Mouse (Mus musculus) left cerebral cortex, postnatal 25 days (tissue): Measurements from ENCODE around the gene Polr2j. TPM values are rescaled to one million over a fixed set of nuclear protein-coding genes. Genes with fewer than 3 reads are reported as not detected.

Source experiments
- DNase-seq, 2 experiments: peaks; one replicate each; pipeline ENCODE4 v3.0.0; 2022; ENCODE audit warnings: low spot score in 2 of 2, mixed read lengths in 1 of 2
- intact Hi-C: fragments of 180-260 bp; cut with DNase I; formaldehyde crosslinking; loops from one replicate; pipeline ENCODE4 v1.15.1; 2025
- total RNA-seq, 2 experiments: library from RNA; stranded (reverse); gene quantifications; 2 replicates each; pipeline ENCODE4 v1.2.3; 2021

Gene Polr2j
- 10 to 100 TPM; 71.5 to 83.9 TPM for total RNA-seq

DNA sequence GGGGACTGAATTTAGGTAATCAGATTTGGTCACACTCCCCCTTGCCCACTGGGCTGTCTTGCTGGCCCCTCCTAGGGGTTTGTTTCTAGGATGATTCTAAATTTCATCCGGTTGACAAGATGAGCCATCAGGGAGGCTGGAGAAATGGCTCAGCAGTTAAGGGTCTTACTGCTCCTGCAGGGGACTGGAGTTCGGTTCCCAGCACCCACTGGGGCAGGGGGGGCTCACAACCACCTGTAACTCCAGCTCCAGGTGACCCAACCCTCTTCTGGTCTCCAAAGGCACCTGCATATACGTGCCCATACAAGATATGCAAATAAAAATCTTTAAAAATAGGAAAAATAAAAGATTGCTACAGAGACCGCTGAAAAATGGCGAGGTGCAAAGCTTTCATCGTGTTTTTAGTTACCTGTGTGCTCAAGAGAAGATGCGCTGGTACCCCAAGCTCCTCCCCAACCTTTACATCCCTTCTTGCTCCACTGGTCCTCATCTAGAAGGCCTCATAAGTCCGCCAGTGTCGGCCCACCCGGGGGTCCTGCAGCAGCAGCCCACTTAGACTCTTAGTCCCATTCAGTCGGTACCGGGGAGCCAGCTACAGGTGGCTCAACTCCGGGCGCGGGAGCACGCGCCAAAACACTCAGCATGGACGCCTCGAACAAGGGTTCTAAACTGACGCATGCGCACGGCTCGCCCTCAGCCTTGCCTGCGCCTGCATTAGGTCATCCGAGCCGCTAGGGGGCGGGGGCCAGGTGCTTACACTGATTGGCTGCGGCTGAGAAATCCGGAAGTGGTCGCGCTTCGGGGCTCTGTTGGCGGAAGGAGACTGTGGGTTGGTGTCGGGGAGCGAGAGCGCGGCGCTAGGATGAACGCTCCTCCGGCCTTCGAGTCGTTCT is at the start of gene Polr2j:
Gene Polr2j (plus strand): TSS at position 741 of the 893 bp plus-strand sequence.
- DNase-seq: peak; percentile 97 to 98
- intact Hi-C loops: loop anchor here (1.0 kb wide), 1 partner anchor 20 kb away; the partner anchor contains the start of genes Alkbh4 and Lrwd1

GRCm38 (mm10) chr5:136069411-136069810 is 47.0 kb upstream of the Polr2j start:
- no peak for DNase-seq
- intact Hi-C loops: no loop called here

- intact Hi-C loops: no loop called here
- DNase-seq: no peak
These were observed 43.4 kb upstream of the Polr2j start for GRCm38 (mm10) chr5:136073051-136073450.

DNA sequence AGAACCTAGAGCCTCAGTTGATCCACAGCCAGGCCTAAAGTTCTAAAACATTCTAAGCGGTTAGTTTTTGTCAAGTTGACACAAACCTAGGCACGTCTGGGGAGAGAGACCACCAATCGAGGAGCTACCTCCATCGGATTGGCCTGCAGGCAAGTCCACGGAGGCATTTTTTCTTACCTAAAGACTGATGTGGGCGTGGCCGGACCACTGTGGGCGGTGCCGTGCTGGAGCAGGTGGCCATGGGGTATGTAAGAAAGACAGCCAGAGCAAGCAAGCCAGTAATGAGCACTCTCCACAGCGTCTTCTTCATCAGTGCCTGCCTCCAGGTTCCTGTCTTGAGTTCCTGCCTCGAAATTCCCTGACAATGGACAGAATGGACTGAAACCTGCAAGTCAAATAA is 42.9 kb upstream of the Polr2j start:
- no peak for DNase-seq
- intact Hi-C loops: no loop called here

DNA sequence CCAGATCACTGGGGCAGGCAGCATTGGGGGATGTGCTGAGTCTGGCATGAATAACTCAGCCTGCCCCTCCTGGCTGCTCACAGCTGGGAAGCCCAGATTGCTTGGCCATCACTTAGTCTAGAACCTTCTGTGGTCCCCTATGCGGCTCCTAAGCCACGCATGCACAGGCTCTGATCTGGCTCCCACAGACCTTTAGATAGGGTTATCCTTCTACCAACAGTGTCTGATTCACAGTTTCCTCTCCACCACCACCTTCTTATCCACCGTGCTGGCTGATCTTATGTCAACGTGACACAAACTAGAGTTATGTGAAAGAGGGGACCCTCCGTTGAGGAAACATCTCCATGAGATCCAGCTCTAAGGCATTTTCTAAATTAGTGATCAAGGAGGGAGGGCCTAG is 41.4 kb upstream of the Polr2j start:
- intact Hi-C loops: no loop called here
- no peak for DNase-seq

DNA sequence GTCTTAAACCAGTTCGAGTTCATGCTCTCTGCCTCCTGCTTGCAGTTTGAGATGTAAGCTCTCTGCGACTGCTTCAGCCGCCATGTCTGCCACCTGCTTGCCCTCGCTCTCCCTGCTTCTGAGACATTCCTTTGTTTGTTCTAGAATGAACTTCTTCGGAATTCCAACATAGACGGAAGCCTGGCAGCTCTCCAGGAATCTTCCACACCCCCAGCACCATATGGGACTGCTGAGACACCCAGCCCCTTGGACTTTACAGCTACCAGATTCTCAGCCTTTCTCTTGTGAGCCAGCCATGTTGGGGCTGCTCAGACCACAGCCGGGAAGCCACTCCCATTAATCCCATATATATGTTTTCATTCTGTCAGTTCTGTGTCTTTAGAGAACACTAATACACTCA is 40.1 kb upstream of the Polr2j start:
- DNase-seq: peak; percentile 16 to 50
- intact Hi-C loops: no loop called here

GRCm38 (mm10) chr5:136077001-136077550 is 39.4 kb upstream of the Polr2j start:
- no peak for DNase-seq
- intact Hi-C loops: no loop called here

DNA sequence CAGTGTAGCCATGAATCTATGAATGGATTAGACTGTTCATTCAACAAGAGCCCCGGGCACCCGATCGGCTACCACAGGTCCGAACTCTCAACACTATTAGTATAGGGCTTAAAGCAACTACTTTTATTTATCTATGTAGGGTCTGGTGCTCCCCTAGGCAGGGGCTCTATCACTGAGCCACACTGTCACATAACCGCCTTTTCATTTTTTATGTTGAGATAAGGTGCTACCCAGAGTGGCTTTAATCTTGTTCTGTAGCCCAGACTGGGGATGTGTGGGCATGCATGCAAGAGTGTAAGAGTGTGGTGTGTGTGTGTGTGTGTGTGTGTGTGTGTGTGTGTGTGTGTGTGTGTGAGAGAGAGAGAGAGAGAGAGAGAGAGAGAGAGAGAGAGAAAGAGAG is 38.3 kb upstream of the Polr2j start:
- intact Hi-C loops: no loop called here
- no peak for DNase-seq

- intact Hi-C loops: no loop called here
- DNase-seq: no peak
These were observed 34.1 kb upstream of the Polr2j start for GRCm38 (mm10) chr5:136082345-136082744.

DNA sequence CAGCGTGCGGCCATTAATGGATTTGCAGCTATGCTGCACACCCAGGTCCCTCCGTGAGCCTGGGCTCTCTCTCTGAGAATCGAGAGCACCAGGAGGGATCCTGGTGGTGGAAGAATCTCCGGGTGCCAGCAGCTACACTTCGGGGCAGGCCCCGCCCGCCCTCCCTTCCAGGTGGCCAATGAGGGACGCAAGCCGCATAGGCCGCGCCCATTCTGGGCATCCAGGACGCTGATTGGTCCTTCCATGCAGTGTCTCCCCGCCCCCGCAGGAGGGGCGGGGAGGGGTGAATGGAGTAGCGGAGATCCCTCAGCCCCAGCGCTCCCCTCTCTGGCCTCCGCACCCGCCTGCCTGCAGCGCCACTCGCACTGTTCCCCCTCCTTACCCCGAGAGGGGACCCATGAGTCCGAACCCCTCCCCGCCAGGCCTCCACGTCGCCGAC is 32.7 kb upstream of the Polr2j start, which contains the start of gene Rasa4:
Gene Rasa4 (plus strand): TSS at position 248 of the 439 bp plus-strand sequence.
- intact Hi-C loops: no loop called here
- peak; percentile 90 to 96 for DNase-seq

DNA sequence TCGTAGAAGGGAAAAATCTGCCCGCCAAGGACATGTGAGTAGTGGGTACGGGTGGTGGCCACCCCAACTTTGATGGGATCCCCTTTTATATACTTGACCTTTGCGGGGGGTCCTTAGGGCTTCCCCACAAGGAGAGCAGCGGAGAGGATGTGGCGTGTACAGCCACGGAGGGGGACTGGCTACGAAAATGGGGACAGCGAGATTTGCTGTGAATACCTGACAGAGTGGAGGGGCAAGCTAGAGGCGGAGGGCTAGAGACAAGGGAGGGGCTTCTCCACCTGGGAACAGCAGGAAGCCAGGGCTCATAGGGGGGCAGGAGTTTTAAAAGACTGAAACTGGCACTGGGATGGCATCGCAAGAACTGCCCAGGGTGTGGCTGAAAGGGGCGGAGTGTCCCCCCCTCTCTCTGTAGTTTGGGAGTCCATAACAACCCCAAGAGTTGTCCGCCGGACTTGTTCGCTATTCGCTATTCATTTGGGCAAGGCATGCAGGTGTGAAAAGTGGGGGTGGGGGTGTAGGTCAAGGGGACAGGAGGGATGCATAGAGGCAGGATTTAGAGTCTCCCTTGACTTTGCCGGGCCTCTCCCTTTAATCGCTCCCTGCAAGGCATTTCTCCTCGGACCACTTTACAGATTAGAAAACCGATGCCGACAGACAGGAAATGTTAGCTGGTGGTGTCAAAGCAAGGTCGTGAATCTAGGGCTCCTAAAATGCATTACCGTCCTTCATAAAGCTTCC is 32.1 kb upstream of the Polr2j start:
- intact Hi-C loops: no loop called here
- DNase-seq: no peak

DNA sequence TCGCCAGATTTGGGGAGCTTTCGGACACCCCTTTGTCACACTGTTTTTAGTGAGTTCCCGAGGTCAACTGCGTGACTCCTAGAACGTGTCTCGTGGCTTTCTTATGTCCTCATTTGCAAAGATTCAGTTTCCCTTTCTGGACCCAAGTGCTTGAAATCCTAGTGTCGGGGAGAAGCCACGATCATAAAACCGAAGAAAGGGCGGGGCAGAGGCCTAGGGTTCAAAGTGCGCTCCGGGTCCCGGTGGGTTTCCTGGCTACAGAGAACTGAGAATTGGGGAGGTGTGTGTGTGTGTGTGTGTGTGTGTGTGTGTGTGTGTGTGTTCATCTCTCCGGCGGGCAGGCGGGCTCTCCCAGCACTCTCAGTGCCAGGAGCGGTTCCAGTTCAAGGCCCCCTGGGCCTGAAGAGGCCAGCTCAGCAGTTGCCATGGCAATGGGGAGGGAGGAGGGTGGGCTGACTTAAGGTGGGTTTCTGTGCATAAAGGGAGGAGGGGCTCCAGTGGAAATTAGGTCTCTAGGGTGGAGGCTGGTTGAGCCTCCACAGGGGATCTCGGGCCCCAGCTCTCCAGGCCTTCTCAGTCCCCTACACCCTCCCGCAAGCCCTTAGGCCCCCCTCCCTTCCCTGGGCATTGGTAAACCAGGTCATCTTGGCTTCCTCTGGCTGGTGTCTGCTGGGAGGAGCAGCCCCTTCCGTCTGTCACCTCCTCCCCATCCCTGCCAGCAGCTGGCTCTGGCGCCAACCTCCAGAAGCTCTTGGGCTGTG is 31.4 kb upstream of the Polr2j start:
- intact Hi-C loops: no loop called here
- DNase-seq: no peak

DNA sequence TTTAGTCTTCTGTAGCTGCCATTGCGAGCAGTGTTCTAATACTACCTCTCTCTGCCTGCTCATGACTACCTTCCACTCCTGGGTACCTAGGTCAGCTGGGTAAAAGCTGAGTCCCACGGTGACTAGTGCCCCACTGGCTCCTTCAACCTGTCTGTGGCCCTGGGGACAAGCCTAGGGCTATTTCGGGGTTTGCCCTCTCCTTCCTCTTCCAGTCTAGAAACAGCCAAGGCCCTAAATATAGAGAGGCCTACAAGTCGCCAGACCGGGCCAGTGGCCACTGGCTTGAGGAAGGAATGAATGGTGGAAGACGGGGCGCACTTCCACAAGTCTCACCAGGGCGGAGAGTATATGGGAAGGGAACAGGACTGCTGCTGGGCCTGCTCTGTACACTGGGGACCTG is 30.1 kb upstream of the Polr2j start:
- DNase-seq: no peak
- intact Hi-C loops: no loop called here

GRCm38 (mm10) chr5:136088821-136089575 is 27.4 kb upstream of the Polr2j start:
- intact Hi-C loops: no loop called here
- no peak for DNase-seq

GRCm38 (mm10) chr5:136091927-136092326 is 24.5 kb upstream of the Polr2j start:
- no peak for DNase-seq
- intact Hi-C loops: loop anchor here (10.0 kb wide), 1 partner anchor 503 kb away; no protein-coding TSS in a partner anchor

GRCm38 (mm10) chr5:136094249-136095010 is 22.0 kb upstream of the Polr2j start:
- DNase-seq: peak in 1 of 2 experiments; percentile 56
- intact Hi-C loops: loop anchor here (10.0 kb wide), 1 partner anchor 500 kb away; no protein-coding TSS in a partner anchor

DNA sequence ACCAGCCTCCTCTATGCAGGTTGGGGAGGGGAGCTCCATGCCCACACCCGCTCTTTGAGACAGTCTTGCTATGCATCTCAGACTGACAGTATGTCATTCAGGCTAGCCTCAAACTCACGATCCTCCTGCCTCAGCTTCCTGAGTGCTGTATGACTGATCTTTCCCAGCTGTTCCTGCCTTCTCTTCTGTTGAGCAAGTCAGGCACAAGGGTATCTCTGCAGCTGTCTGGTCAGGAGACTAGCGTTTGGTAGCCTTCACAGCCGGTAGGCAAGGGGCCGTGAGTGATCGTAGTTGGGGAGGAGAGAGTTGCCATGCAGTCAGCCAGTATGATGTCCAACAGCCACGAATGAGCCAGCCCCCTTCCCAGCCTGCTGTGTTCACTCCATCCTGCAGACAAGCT is 21.3 kb upstream of the Polr2j start:
- intact Hi-C loops: loop anchor here (10.0 kb wide), 1 partner anchor 500 kb away; no protein-coding TSS in a partner anchor
- DNase-seq: no peak

DNA sequence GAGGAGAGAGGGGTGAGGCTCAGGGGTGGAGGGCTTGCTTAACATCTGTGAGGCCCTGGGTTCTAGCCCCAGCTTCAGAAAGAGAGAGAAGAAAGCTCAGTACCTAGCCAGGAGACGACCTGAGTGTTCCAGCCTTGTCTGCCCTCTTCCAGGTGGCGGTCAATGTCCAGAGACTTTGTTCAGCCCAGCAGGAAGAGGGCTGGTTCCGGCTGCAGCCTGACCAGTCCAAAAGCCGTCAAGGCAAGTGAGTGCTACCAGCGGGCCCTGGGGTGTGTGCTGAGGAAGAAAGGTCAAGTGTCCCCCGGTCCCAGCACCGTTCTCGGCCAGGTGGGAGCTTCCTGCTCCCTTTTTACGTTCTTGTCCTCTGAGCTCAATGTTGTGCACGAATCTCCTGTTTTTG is 17.9 kb upstream of the Polr2j start:
- DNase-seq: no peak
- intact Hi-C loops: loop anchor here (10.0 kb wide), 1 partner anchor 496 kb away; no protein-coding TSS in a partner anchor
